Mouse (Mus musculus) T-helper 17 cell (primary cell): ENCODE results near the gene Poglut1.
"Not testable (repeated sequence)": the region's sequence is repeated elsewhere in the genome, so short reads cannot be mapped to it uniquely, and the experiment has no call there.

ENCODE experiments used
- in situ Hi-C, 2 experiments: fragments of 300-600 bp; cut with MboI, MseI; formaldehyde crosslinking; loops; 1 replicate in 1 of 2; 2 replicates in 1 of 2; pipeline ENCODE4 v1.15.1; 2025; ENCODE audit warnings: high pct_unique_total_duplicates in 2 of 2

Gene Poglut1

GRCm38 (mm10) chr16:38538716-38539380 is 11.2 kb downstream of the Poglut1 start:
- in situ Hi-C loops, result no loop called here

DNA sequence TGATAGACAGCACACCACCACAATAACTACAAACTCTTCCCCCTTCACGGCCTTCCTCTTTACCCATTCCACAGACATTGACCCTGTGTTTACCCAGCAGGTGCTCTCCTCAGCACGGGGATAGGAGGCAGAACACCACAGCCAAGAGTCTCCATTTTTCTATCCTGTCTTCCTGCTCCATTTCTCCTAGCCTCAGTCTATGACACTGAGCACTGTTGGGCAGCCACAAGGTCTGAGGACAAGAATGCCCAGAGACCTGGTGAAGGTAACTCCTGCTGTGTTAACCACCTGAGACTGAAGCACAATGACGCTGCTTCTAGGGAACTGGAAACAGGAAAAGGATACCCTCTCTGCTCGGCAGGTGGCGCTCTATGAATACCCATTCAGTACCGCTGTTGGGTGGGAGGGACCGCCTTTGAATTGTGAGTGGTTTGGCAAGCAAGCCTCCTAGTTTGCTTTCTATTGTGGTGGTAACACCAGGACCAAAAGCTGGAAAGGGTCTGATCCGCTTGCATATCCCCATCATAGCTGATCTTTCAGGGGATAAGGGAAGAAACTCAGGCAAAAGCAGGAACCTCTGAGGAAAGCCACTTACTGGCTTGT is 13.4 kb downstream of the Poglut1 start:
- in situ Hi-C loops, result no loop called here

DNA sequence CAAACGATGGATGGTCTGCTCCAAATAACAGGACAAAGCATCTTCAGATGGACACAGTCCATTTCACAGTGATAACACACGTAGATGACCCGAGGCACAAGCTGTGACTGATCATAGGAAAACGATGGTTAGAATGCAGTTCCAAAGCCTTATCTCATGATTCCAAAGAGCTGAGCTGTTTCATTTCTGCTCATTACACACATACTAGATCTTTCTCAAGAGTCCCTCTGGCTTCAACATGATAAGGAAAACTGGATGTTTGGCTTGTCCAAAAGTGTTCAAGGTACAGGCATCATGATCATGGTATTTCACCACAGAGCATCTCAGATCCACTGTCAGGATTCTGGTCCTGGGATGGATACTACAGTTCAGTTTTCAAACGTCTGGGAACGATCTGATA is 23.8 kb downstream of the Poglut1 start:
- in situ Hi-C loops, result no loop called here

- in situ Hi-C loops, result no loop called here
Measured at GRCm38 (mm10) chr16:38522129-38523084, 27.7 kb downstream of the Poglut1 start, which contains the start of gene Timmdc1. Gene Timmdc1 (minus strand): TSS chr16:38522663.

- in situ Hi-C loops, result no loop called here
Measured at GRCm38 (mm10) chr16:38521211-38521987, 28.7 kb downstream of the Poglut1 start.

DNA sequence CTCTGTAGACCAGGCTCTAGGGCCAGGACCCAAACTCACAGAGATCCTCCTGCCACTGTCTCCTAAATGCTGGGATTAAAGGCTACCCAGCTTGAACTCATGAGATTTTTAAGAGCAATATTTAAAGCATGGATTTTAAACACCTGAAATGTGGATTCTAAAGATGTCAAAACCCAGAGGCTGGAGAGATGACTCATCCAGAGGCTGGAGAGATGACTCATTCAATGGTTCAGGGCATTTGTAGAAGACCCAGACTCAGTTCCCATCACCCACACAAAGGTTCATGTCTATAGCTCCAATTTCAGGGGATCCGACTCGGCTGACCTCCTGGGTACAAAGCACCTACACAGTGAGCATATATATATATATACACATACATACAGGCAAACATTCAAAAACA is 30.9 kb downstream of the Poglut1 start:
- in situ Hi-C loops, result no loop called here

- in situ Hi-C loops, result no loop called here
Measured at GRCm38 (mm10) chr16:38510846-38511245, 39.2 kb downstream of the Poglut1 start.

GRCm38 (mm10) chr16:38506041-38506634 is 43.9 kb downstream of the Poglut1 start:
- in situ Hi-C loops, result loop anchor here in 1 of 2 experiments (10.0 kb wide), 1 partner anchor 1341 kb away; no protein-coding TSS in a partner anchor

DNA sequence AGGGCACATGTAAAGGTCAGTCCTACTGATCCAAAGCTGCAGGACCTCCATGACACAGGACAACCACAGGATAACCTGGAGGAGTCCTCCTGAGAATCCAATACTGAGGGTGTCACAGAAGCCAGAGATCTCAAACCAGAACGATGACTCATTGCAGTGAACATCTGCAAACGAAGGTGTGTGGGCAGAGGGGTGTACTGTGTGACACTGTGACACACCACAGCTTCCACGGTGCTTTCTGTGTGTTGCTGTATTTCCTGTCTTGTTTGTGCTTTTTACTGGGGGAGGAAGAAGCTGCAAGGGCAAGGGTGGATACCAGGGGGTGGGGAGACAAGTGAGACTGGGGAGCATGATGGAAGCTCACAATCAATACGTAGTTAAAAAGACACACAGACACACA is 46.5 kb downstream of the Poglut1 start:
- in situ Hi-C loops, result loop anchor here in 1 of 2 experiments (10.0 kb wide), 1 partner anchor 1339 kb away; no protein-coding TSS in a partner anchor

DNA sequence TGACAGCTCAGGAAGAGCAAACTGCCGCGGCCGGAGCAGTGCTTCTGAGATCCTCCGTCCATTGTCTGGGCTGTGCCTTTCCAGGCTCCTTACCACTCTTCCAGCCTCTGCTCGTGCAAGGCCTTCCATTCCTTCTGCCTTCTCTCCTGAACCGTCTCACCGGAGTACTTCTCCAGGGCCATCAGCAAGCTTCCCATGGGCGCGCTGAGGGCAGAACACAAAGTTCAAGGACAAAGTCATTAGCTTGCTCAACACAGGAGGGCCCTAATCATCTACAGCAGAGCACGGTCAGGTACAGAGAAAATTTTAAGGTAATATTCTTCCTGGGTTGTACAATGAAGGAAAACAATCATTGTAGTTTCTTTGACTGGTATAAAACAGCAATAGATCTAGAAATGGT is 47.6 kb downstream of the Poglut1 start:
- in situ Hi-C loops, result loop anchor here in 1 of 2 experiments (10.0 kb wide), 1 partner anchor 1338 kb away; no protein-coding TSS in a partner anchor

DNA sequence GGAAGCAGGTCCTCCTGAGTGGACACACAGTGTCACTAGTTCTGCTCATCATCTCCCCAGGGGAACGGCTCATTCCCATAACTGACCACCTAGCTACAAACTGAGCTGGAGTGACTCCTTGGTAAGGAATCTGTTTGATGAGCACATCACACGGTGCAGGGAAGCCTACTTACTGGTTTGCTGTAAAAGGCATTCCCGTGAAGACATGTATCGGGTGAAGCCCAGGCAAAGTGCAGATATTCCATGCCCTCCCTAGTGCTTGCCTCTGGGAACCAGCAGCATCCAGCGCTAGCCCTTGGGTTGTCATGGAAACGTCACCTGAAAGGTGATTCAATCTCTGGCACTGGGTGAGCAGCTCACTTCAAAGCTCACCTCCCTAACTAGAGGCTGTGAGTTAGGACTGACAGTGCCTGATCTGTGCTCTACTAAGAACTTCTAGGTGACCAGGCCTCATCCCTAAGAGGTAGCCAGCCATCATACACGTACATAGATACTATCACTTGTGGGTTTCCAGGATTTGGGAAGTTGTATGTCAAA is 53.4 kb downstream of the Poglut1 start:
- in situ Hi-C loops, result loop anchor here in 1 of 2 experiments (5.0 kb wide), 1 partner anchor 159 kb away; no protein-coding TSS in a partner anchor

DNA sequence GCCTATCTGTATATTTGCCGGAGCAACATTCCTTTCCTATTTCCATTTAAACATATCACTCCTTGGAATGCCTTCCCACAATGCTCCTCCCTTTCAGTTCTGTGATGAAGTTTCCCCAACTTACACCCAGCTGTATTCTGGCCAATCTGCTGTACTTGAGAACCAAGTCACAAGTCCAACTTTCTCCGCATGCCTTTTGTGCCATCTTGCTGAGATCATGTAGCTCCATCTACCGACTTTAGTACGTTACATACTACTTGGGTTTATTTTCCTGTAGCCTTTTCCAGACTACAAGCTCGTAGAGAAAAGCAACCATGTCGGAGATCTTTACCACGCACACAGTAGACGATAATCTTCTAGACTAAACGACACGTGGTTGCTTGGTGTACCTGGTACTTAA is 56.2 kb downstream of the Poglut1 start:
- in situ Hi-C loops, result no loop called here

- in situ Hi-C loops, result no loop called here
Measured at GRCm38 (mm10) chr16:38492551-38492950, 57.5 kb downstream of the Poglut1 start.

GRCm38 (mm10) chr16:38483582-38484309 is 66.3 kb downstream of the Poglut1 start:
- in situ Hi-C loops, result loop anchor here (5.0 kb wide), 2 partner anchors 36 to 126 kb away; no protein-coding TSS in a partner anchor

- in situ Hi-C loops, result loop anchor here (5.0 kb wide), 2 partner anchors 36 to 126 kb away; no protein-coding TSS in a partner anchor
Measured at GRCm38 (mm10) chr16:38482780-38483562, 67.1 kb downstream of the Poglut1 start.

- in situ Hi-C loops, result loop anchor here (5.0 kb wide), 2 partner anchors 34 to 124 kb away; no protein-coding TSS in a partner anchor
Measured at GRCm38 (mm10) chr16:38481327-38481726, 68.7 kb downstream of the Poglut1 start.

DNA sequence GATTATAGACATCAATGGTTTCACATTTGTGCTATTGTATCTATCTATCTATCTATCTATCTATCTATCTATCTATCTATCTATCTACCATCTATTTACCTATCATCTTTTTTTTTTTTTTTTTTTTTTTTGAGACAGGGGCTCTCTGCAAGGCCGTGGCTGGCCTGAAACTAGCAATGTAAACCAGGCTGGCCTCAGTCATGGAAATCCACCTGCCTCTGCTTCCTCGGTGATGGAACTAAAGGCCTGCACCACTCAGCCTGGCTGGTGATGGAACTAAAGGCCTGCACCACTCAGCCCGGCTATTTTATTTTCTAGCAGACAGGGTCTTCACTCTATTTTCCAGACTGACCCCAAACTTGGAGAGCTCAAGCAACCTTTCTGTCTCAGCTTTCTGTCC is 71.8 kb downstream of the Poglut1 start:
- in situ Hi-C loops, result no loop called here

- in situ Hi-C loops, result not testable (repeated sequence)
Measured at GRCm38 (mm10) chr16:38477241-38477608, 72.8 kb downstream of the Poglut1 start.
